Mouse (Mus musculus) olfactory bulb, adult 2 months (tissue): Measurements from ENCODE around the gene Rcc1l.

Source experiments
- CTCF ChIP-seq: fragments of 200-500 bp; IDR thresholded peaks from 2 replicates; pipeline ENCODE4 v1.5.1; 2012; ENCODE audit warnings: low read depth, mild to moderate bottlenecking, low read length, moderate library complexity; ENCODE audit not compliant: insufficient read depth
- POLR2A ChIP-seq: fragments of 200-500 bp; IDR thresholded peaks from 2 replicates; pipeline ENCODE4 v1.6.1; 2012; ENCODE audit warnings: mild to moderate bottlenecking, low read depth, low read length, moderate library complexity; ENCODE audit not compliant: insufficient read depth

GRCm38 (mm10) chr5:134101883-134102282, 74.7 kb downstream of the Rcc1l start:
- TF ChIP-seq POLR2A (no peak), CTCF (no peak)
